Mouse (Mus musculus) lung, adult 2 months (tissue): Measurements from ENCODE around the gene Igf2bp3. TPM values are rescaled to one million over a fixed set of nuclear protein-coding genes. Genes with fewer than 3 reads are reported as not detected.

Source experiments
- DNase-seq: peaks from one replicate; pipeline ENCODE4 v3.0.0; 2022
- H3K4me1 ChIP-seq: fragments of 200-500 bp; 2 replicates; pipeline ENCODE4 v1.6.1; 2011; ENCODE audit warnings: low read length; ENCODE audit not compliant: control insufficient read depth, insufficient read depth
- H3K4me3 ChIP-seq: fragments of 200-500 bp; replicated peaks from 2 replicates; pipeline ENCODE3; 2011; ENCODE audit warnings: low read depth, mild to moderate bottlenecking, control low read depth, low read length; ENCODE audit errors: extremely low read depth
- CTCF ChIP-seq: fragments of 200-500 bp; IDR thresholded peaks from 2 replicates; pipeline ENCODE4 v1.5.1; 2011; ENCODE audit warnings: mild to moderate bottlenecking, low read length, control low read depth; ENCODE audit not compliant: insufficient read depth
- POLR2A ChIP-seq: fragments of 200-500 bp; IDR thresholded peaks from 2 replicates; pipeline ENCODE4 v1.6.1; 2011; ENCODE audit warnings: low read depth, mild to moderate bottlenecking, control low read depth, low read length, borderline replicate concordance; ENCODE audit errors: extremely low read depth
- whole genome bisulfite sequencing: fragments of 180-500 bp; shearing (Covaris S2); methylation state at CpG from one replicate; pipeline ENCODE4 v1.1.7; 2018; 5-methylcytosine and 5-hydroxymethylcytosine counted together
- polyA plus RNA-seq: library from polyadenylated mRNA; depleted of rRNA; stranded (reverse); fragments of >200 nt; gene quantifications from 2 replicates; pipeline ENCODE4 v1.2.3, GENCODE M21; 2012

The Igf2bp3 gene
- polyA plus RNA-seq, 1 experiment: 0.07 TPM

DNA sequence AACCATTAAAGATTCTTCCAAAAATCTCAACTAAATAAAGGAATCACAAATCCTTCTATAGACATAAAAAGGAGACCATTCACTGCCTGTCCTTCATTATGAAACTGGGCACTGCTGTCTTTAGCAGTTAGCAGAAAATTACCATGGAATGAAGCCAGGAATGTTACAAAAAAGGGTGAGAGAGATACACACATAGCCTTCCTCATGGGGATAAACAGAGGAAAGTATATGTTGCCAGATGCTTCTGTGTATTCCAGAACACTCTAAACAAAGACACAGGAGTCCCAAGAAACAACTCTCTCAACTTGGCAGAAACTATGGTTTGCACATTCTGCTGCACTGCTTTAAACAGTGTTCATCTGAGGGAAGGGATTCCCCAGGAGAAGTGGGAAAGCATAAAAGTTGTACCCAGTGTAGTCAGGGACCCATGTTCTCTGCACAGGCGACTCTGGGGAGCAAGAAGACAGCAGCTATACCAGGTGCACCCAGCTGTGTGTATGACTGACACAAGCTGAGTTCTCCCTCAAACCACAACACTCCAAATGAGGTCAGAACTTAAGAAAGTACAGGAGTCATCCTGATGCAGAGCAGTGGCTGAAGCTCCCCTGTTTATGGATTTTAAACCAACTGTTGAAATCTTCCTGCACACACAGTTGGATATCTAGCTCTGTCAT lies 95.2 kb downstream of the Igf2bp3 start:
- Histone ChIP-seq H3K4me1 (no peaks in the 10 kb centered on the region), H3K4me3 (no peak overlapping the region)
- no peak for TF ChIP-seq CTCF
- DNase-seq: no peak
- WGBS: 43% methylated on average over 1 of the region's 1 CpGs

DNA sequence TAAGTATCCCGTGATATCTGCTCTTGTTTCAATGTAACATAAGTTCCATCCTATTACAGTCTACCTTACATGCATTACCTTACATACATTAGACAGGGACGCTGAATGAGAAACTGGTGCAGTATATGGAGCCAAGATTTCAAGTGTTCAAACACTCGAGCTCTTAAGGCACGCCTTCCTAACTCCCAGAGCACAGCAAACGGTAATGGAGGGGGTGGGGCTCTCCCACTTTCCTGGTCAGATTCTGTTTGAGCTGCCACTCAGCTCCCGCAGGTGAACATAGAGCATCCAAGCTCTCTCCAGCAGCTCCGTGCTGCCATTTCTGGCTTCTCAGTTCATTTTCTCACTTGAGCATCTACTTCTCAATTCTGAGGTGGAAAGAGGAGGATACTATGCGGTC lies 96.3 kb downstream of the Igf2bp3 start:
- WGBS: 73% methylated on average over 8 of the region's 8 CpGs
- Histone ChIP-seq H3K4me1 (no peaks in the 10 kb centered on the region), H3K4me3 (no peak overlapping the region)
- no peak for DNase-seq
- no peak for TF ChIP-seq POLR2A
- no peak for TF ChIP-seq CTCF

DNA sequence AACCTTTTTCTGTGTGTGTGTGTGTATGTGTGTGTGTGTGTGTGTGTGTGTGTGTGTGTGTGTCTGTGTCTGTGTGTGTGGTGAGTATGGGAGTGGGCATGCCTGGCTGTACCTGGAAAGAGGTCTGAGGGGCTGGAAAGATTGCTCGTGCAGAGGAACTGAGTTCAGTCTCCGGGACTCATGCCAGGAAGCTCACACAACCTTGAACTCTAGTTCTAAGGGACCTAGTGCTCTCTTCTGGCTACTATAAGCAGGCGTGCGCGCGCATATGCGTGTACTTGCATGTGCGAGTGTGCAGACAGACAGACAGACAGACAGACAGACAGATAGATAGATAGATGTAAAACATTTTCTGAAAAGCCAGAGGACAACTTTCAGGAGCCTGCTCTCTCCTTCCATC lies 98.5 kb downstream of the Igf2bp3 start:
- DNase-seq: no peak
- no peaks in the 10 kb centered on the region for H3K4me1 ChIP-seq
- H3K4me3 ChIP-seq: no peak overlapping the region
- WGBS: 78% methylated on average over 8 of the region's 8 CpGs
- no peak for TF ChIP-seq POLR2A
- TF ChIP-seq CTCF: no peak

GRCm38 (mm10) chr6:49115550-49115949 lies 99.2 kb downstream of the Igf2bp3 start:
- 64% methylated on average over 5 of the region's 5 CpGs for WGBS
- DNase-seq: no peak
- no peak overlapping the region for H3K4me3 ChIP-seq
- no peaks in the 10 kb centered on the region for H3K4me1 ChIP-seq
- TF ChIP-seq POLR2A: no peak

- no peak for DNase-seq
- TF ChIP-seq POLR2A (no peak), CTCF (no peak)
- no peak overlapping the region for H3K4me3 ChIP-seq
- 86% methylated on average over 6 of the region's 6 CpGs for WGBS
- H3K4me1 ChIP-seq: no peaks in the 10 kb centered on the region
Measured at GRCm38 (mm10) chr6:49114457-49114856, 100.3 kb downstream of the Igf2bp3 start.

DNA sequence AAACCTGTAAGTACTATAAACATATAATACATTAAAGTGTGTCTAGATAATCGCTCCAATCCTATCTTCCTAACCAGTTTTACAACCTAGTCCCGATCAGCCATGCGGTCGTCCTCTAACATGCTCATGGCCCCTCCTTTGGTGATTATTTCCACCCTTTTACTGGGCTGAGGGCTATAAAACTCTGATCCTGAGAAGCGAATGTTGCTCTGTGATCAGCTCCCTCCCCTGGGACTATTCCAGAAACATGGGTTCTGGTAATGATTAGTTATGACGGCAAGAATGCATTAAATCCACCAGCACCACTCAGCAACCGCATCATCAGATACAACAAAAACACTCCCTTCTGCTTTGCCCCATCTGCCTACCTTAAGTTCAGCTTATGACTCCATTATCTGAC lies 100.9 kb downstream of the Igf2bp3 start:
- TF ChIP-seq POLR2A (no peak), CTCF (no peak)
- H3K4me1 ChIP-seq: no peaks in the 10 kb centered on the region
- no peak for DNase-seq
- 94% methylated on average over 7 of the region's 7 CpGs for WGBS
- no peak overlapping the region for H3K4me3 ChIP-seq

GRCm38 (mm10) chr6:49109196-49109595 lies 105.6 kb downstream of the Igf2bp3 start:
- no peak for TF ChIP-seq CTCF
- no peak for TF ChIP-seq POLR2A
- 90% methylated on average over 2 of the region's 2 CpGs for WGBS
- DNase-seq: no peak
- no peak overlapping the region for H3K4me3 ChIP-seq
- H3K4me1 ChIP-seq: no peaks in the 10 kb centered on the region

DNA sequence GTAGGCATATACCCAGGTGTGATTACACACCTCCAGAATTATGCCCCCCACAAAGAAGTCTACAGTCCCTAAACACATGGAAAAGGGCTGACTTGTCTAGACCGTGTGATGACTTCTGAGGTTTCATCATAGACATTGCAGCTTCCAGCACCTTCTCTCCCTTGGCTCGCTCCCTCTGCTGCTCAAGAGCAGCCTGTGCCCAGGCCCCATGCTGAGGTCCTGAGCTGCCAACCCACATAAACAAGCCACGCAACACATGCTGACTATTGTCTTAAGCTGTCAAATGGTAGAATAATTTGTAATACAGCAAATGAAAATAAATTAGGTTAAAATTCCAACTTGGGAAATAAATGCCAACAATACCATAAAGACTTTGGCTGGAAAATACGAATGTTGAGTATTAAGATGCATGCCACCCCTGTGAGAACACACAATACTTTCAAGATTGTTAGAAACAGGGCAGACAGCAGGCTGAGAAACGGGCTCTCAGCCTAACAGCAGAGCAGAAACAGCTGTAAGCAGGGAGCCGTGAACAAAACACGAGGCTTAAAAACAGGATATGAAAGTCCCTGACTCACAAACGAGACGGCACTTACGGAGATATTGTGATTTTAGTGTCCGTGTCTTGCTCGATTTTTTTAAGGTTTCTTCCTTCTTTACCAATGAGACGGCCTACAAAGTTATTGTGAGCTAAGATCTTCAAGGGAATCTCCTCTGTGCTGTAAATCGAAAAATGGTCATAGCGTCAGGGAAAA lies 107.8 kb downstream of the Igf2bp3 start:
- DNase-seq: no peak
- TF ChIP-seq POLR2A (no peak), CTCF (no peak)
- WGBS: 73% methylated on average over 15 of the region's 15 CpGs
- Histone ChIP-seq H3K4me1 (no peaks in the 10 kb centered on the region), H3K4me3 (no peak overlapping the region)

- TF ChIP-seq POLR2A (no peak), CTCF (no peak)
- H3K4me1 ChIP-seq: peaks cover 13% of the 10 kb centered on the region
- H3K4me3 ChIP-seq: no peak overlapping the region
- no peak for DNase-seq
- WGBS: 70% methylated on average over 1 of the region's 1 CpGs
Measured at GRCm38 (mm10) chr6:49099086-49099485, 115.7 kb downstream of the Igf2bp3 start.

DNA sequence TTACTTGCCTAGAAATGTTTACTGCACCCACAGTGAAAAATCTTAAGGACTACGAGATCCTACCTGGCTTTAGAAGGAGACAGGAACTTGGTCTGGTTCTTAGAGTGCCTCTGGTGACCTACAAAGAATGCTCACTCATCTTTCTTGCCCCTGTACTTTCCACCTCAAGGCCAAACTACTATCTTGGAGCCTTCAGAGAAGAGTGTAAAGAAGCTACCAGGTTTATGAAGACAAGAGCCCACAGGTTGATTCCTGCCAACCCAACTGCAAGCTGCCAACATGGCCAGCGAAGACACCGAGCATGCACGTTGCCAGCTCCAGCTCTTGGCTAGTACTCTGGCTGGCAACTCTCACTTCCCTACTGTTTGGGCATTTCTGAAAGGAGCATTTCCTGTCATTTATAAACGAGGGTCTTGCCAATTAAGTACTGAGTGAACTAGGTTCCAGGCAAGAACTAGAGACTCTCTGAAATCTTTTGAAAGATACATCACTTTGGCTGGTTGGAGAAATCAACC lies 117.1 kb downstream of the Igf2bp3 start:
- Histone ChIP-seq H3K4me3 (no peak overlapping the region), H3K4me1 (peaks cover 13% of the 10 kb centered on the region)
- TF ChIP-seq CTCF: no peak
- TF ChIP-seq POLR2A: no peak
- peak; percentile 8 for DNase-seq
- 16% methylated on average over 5 of the region's 5 CpGs for WGBS
